Mouse (Mus musculus) forebrain, postnatal 0 days (tissue): ENCODE data around the gene Colgalt2. TPM values are rescaled to one million over a fixed set of nuclear protein-coding genes. Genes with fewer than 3 reads are reported as not detected.

Source experiments
- ATAC-seq: fragments of 200-750 bp; cut with Nextera tagmentation; 2 replicates; pipeline ENCODE4 v1.8.0; 2017; ENCODE audit warnings: mild to moderate bottlenecking, moderate library complexity
- DNase-seq: peaks from one replicate; pipeline ENCODE4 v3.0.0-alpha.2; 2015
- H3K27ac ChIP-seq: fragments of 300-500 bp; sonication (generic); 2 replicates; pipeline ENCODE4 v1.5.1; 2014; ENCODE audit warnings: low read depth, mild to moderate bottlenecking, antibody characterized with exemption, low read length, moderate library complexity, mixed read lengths
- H3K27me3 ChIP-seq: fragments of 300-500 bp; sonication (generic); 2 replicates; pipeline ENCODE4 v1.6.1; 2014; ENCODE audit warnings: mild to moderate bottlenecking, low read length, mixed read lengths; ENCODE audit not compliant: insufficient read depth
- H3K36me3 ChIP-seq: fragments of 300-500 bp; sonication (generic); 2 replicates; pipeline ENCODE4 v1.6.1; 2014; ENCODE audit warnings: mild to moderate bottlenecking, moderate library complexity; ENCODE audit not compliant: insufficient read depth
- H3K4me1 ChIP-seq: fragments of 300-500 bp; sonication (generic); 2 replicates; pipeline ENCODE4 v1.6.1; 2014; ENCODE audit warnings: antibody characterized with exemption; ENCODE audit not compliant: insufficient read depth
- H3K4me2 ChIP-seq: fragments of 300-500 bp; sonication (generic); 2 replicates; pipeline ENCODE4 v1.6.1; 2014; ENCODE audit warnings: low read depth, mild to moderate bottlenecking, moderate library complexity
- H3K4me3 ChIP-seq: fragments of 300-500 bp; sonication (generic); 2 replicates; pipeline ENCODE4 v1.5.1; 2014; ENCODE audit warnings: low read depth, low read length, mixed read lengths
- H3K9ac ChIP-seq: fragments of 300-500 bp; sonication (generic); 2 replicates; pipeline ENCODE4 v1.6.1; 2014; ENCODE audit warnings: mild to moderate bottlenecking
- H3K9me3 ChIP-seq: fragments of 300-500 bp; sonication (generic); 2 replicates; pipeline ENCODE4 v1.6.1; 2016; ENCODE audit warnings: low read length
- CTCF ChIP-seq: sonication (generic); IDR thresholded peaks from 2 replicates; pipeline ENCODE4 v1.5.1; 2016; ENCODE audit warnings: antibody characterized with exemption, control low read depth, low read depth
- WGBS: fragments of 180-500 bp; shearing (Covaris S2); extraction: QIAGEN DNeasy Blood & Tissue Kit; methylation state at CpG from one replicate; pipeline ENCODE4 v1.1.7; 2014; 5-methylcytosine and 5-hydroxymethylcytosine counted together
- polyA plus RNA-seq: library from polyadenylated mRNA; unstranded; fragments of >200 nt; fragmentation: Nextera tagmentation; extraction: Ambion mirVana; gene quantifications from 2 replicates; pipeline ENCODE4 v1.2.1, GENCODE M21; 2015
- total RNA-seq: library from RNA; depleted of rRNA; stranded (reverse); fragments of >200 nt; gene quantifications from 2 replicates; pipeline ENCODE4 v1.2.3, GENCODE M21; 2014

Gene Colgalt2
- total and polyA plus RNA-seq, 2 experiments from 2014 or later = 3.7 to 6.4 TPM

- DNase-seq = peak; percentile 29
- H3K27ac ChIP-seq = no peak overlapping the region
- no peaks in the 10 kb centered on the region for H3K36me3 ChIP-seq
- WGBS = 27% methylated on average over 22 of the region's 22 CpGs
- H3K4me3 ChIP-seq = no peak overlapping the region
- peak overlapping the region; percentile 36 for H3K4me2 ChIP-seq
- 0 out of 2 replicates have a peak, but pooled peaks cover 2% of the 10 kb centered on the region for H3K4me1 ChIP-seq
- H3K9ac ChIP-seq = no peak overlapping the region
- ATAC-seq = peak; percentile 47
- 0 out of 2 replicates have a peak, but pooled peaks cover under 1% of the 10 kb centered on the region for H3K9me3 ChIP-seq
- H3K27me3 ChIP-seq = no peaks in the 10 kb centered on the region
- no peak for TF ChIP-seq CTCF
Observed at GRCm38 (mm10) chr1:152407021-152407946, 7.7 kb downstream of the Colgalt2 start.

- 74% methylated on average over 4 of the region's 4 CpGs for WGBS
- TF ChIP-seq CTCF = no peak
- no peak for DNase-seq
- Histone ChIP-seq H3K4me3 (no peak overlapping the region), H3K27me3 (no peaks in the 10 kb centered on the region), H3K9ac (no peak overlapping the region), H3K36me3 (no peaks in the 10 kb centered on the region), H3K4me2 (no peak overlapping the region), H3K9me3 (0 out of 2 replicates have a peak, but pooled peaks cover 3% of the 10 kb centered on the region), H3K4me1 (0 out of 2 replicates have a peak, but pooled peaks cover 2% of the 10 kb centered on the region), H3K27ac (no peak overlapping the region)
- no peak for ATAC-seq
Observed at GRCm38 (mm10) chr1:152409356-152409755, 9.7 kb downstream of the Colgalt2 start.

GRCm38 (mm10) chr1:152410657-152411056 lies 11.0 kb downstream of the Colgalt2 start:
- no peak overlapping the region for H3K9ac ChIP-seq
- H3K27me3 ChIP-seq = no peaks in the 10 kb centered on the region
- no peak for TF ChIP-seq CTCF
- H3K4me2 ChIP-seq = no peak overlapping the region
- DNase-seq (peak; percentile 79), ATAC-seq (peak; percentile 76)
- no peaks in the 10 kb centered on the region for H3K36me3 ChIP-seq
- no peak overlapping the region for H3K4me3 ChIP-seq
- 49% methylated on average over 3 of the region's 3 CpGs for WGBS
- H3K4me1 ChIP-seq = 0 out of 2 replicates have a peak, but pooled peaks cover 2% of the 10 kb centered on the region
- 0 out of 2 replicates have a peak, but pooled peaks cover 3% of the 10 kb centered on the region for H3K9me3 ChIP-seq
- H3K27ac ChIP-seq = no peak overlapping the region

- H3K36me3 ChIP-seq = no peaks in the 10 kb centered on the region
- ATAC-seq (no peak), DNase-seq (no peak)
- H3K4me3 ChIP-seq = no peak overlapping the region
- H3K9me3 ChIP-seq = 0 out of 2 replicates have a peak, but pooled peaks cover 3% of the 10 kb centered on the region
- H3K4me1 ChIP-seq = 0 out of 2 replicates have a peak, but pooled peaks cover 2% of the 10 kb centered on the region
- no peak for TF ChIP-seq CTCF
- H3K4me2 ChIP-seq = no peak overlapping the region
- H3K27me3 ChIP-seq = no peaks in the 10 kb centered on the region
- H3K27ac ChIP-seq = no peak overlapping the region
- 91% methylated on average over 2 of the region's 2 CpGs for WGBS
- H3K9ac ChIP-seq = no peak overlapping the region
Observed at GRCm38 (mm10) chr1:152413116-152413515, 13.5 kb downstream of the Colgalt2 start.

- H3K4me1 ChIP-seq = 0 out of 2 replicates have a peak, but pooled peaks cover 2% of the 10 kb centered on the region
- no peak for DNase-seq
- H3K9me3 ChIP-seq = 0 out of 2 replicates have a peak, but pooled peaks cover 3% of the 10 kb centered on the region
- no peak for ATAC-seq
- H3K4me2 ChIP-seq = no peak overlapping the region
- no peak overlapping the region for H3K27ac ChIP-seq
- H3K36me3 ChIP-seq = no peaks in the 10 kb centered on the region
- H3K9ac ChIP-seq = no peak overlapping the region
- H3K27me3 ChIP-seq = no peaks in the 10 kb centered on the region
- no peak overlapping the region for H3K4me3 ChIP-seq
- TF ChIP-seq CTCF = no peak
- 69% methylated on average over 1 of the region's 1 CpGs for WGBS
Observed at GRCm38 (mm10) chr1:152413961-152414360, 14.3 kb downstream of the Colgalt2 start.

GRCm38 (mm10) chr1:152414451-152414850 lies 14.8 kb downstream of the Colgalt2 start:
- Histone ChIP-seq H3K9me3 (0 out of 2 replicates have a peak, but pooled peaks cover 3% of the 10 kb centered on the region), H3K4me2 (no peak overlapping the region), H3K4me1 (0 out of 2 replicates have a peak, but pooled peaks cover 2% of the 10 kb centered on the region), H3K36me3 (no peaks in the 10 kb centered on the region), H3K27me3 (no peaks in the 10 kb centered on the region), H3K9ac (no peak overlapping the region), H3K4me3 (no peak overlapping the region), H3K27ac (no peak overlapping the region)
- ATAC-seq (peak; percentile 84), DNase-seq (peak; percentile 65)
- no peak for TF ChIP-seq CTCF
- WGBS = 52% methylated on average over 10 of the region's 10 CpGs

GRCm38 (mm10) chr1:152416306-152416904 lies 16.8 kb downstream of the Colgalt2 start:
- ATAC-seq (no peak), DNase-seq (no peak)
- no peak for TF ChIP-seq CTCF
- Histone ChIP-seq H3K9me3 (0 out of 2 replicates have a peak, but pooled peaks cover 3% of the 10 kb centered on the region), H3K4me1 (no peaks in the 10 kb centered on the region), H3K4me2 (no peak overlapping the region), H3K27ac (no peak overlapping the region), H3K4me3 (no peak overlapping the region), H3K9ac (no peak overlapping the region), H3K36me3 (no peaks in the 10 kb centered on the region), H3K27me3 (no peaks in the 10 kb centered on the region)
- 85% methylated on average over 13 of the region's 13 CpGs for WGBS
